Mouse (Mus musculus): Measurements from ENCODE around the gene Id2.

Id2 gene

DNA sequence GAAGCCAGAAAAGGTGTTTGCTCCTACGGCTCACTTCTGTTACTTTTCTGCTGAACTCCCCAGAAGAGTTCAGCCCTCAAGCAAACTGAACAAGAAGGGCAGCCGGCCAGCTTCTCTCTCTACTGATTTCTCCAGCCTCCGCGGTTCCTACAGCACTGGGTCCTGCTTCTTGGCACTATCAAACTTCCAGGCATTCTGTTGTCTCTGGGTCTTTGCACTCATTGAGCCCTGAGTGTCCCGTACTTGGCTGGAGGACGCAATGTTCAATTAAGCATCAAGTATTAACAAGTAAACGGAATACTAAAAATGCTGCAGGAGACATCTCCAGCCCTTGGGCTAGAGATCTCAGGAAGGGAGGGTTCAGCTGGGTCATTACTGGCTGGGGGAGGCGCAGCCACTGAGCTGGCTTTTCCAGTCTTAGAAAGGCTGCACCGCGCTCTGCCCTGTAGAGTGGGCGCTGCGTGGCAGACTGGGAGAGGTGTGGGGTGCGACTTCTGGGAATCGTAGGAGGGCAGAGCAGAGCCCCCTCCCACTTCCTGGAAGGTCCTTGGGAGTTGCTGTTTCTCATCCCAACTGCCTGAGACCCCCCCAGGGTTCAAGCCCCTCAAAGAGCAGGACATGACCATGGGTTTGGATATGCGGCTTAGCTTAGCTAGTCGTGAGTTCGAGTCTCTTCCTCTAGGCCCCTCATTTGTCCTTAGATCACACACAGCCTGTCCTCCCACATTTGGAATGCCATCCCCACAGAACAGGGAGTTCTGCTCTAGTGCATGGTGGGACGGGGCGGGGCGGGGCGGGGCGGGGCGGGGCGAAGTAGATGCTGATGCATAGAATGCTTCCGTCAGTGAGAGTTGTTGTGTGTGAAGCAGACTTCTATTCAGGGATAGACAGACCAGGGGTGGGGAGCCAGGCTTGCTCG is 13.4 kb downstream of the Id2 start:
- DNase-seq (ENCODE audit: low spot score in 2 of 2): no peak

DNA sequence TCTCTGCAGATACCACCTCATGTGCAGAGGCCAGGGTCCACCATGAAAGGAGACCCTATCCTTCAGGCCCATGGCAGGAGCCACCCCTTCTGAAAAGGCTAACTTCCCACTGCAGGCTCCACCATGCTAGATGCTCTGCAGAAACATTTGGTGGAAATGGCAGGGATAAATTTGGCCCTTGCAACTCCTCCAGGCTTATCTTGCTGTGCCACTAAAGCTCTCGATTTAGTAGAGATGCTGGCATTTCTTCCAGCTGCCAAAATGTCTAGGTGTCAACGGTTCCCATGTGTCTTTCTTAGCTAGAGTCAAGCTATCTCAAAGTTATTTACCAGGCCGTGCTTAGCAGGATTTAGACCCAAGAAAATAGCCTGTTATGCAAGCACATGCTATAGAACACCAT is 22.6 kb downstream of the Id2 start:
- no peak for DNase-seq (ENCODE audit: low spot score in 2 of 2)

GRCm38 (mm10) chr12:25073374-25073773 is 23.6 kb downstream of the Id2 start:
- no peak for DNase-seq (ENCODE audit: low spot score in 2 of 2)

GRCm38 (mm10) chr12:25062264-25062663 is 34.7 kb downstream of the Id2 start:
- DNase-seq (ENCODE audit: low spot score in 2 of 2): no peak

GRCm38 (mm10) chr12:25060901-25061300 is 36.0 kb downstream of the Id2 start:
- DNase-seq (ENCODE audit: low spot score in 2 of 2): no peak

DNA sequence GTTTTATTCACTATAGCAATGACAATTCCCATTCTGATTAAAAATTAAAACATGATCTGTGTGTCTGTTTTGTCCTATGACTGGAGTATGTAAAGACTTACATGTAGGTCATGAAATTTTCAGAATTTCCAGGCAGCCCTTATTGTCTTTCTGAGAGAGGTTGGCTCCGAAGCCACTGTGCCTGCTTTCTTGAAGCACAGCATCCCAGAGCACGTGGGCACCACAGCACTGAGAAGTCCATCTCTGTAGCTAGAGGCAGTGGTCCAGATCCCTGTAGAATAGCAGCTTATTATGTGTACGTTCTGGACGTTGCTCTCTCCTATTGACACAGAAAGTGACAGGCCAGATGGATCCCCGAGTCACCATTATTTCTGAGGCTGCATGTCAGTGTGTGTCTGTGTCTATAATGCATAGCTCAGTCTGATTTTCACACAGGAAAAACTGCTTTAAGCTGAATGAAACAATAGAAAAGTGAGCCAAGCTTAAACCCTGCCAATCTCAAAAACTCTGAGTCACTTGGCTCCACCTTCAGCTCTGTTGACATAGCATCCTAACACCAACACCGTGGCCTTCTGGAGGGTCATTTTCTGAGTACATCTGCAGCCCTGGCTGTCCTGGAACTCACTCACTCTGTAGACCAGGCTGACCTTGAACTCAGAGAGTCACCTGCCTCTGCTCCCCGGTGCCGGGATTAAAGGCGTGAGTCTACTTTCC is 37.3 kb downstream of the Id2 start:
- no peak for DNase-seq (ENCODE audit: low spot score in 2 of 2)

GRCm38 (mm10) chr12:25054963-25055362 is 42.0 kb downstream of the Id2 start:
- no peak for DNase-seq (ENCODE audit: low spot score in 2 of 2)

DNA sequence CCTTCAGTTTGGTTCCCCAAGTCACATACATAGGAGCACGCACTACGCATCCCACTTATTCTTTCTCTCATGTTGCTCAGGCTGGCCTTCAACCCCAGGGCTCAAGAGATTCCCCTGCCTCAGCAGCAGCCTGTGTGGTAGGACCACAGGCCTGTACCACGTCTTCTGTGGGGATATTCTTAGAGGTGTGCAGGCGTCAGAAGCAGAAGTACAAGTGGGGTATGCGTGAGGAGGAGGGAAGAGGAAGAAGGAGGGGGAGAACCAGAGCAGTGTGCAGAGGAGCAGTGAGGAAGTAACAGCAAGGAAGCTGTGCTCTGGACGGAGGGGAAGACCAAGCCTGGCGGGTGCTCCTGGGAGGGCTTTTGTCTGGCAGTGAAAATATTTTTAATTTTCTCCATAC is 42.4 kb downstream of the Id2 start:
- DNase-seq (ENCODE audit: low spot score in 2 of 2): no peak

- no peak for DNase-seq (ENCODE audit: low spot score in 2 of 2)
Observed at GRCm38 (mm10) chr12:25049253-25049652, 47.7 kb downstream of the Id2 start.

- DNase-seq (ENCODE audit: low spot score in 2 of 2): no peak
Observed at GRCm38 (mm10) chr12:25044579-25044978, 52.4 kb downstream of the Id2 start.

GRCm38 (mm10) chr12:25044056-25044455 is 52.9 kb downstream of the Id2 start:
- no peak for DNase-seq (ENCODE audit: low spot score in 2 of 2)
